Mouse (Mus musculus): ENCODE data around the gene Bak1. TPM values are rescaled to one million over a fixed set of nuclear protein-coding genes. Genes with fewer than 3 reads are reported as not detected.

The Bak1 gene
- polyA plus RNA-seq, 1 experiment from 2014 or later = 3.5 TPM

DNA sequence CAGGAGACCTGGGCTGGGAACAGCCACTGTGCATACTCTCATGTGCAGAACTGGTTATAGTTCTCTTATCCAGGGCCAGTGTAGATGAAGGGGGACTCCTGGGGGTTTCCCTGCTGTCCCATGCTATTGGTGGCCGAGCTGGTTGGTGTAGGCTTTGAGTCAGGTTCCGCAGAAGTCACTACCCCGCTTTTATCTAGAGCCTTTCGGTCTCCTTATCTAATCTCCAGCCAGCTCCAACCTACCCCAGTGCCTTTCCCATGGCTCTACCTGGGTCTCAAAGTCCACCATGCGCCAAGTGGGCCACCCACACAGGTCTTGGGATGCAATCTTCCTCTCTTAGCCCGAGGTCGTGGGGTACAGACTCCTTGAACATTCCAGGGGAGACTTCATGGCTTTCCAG lies 37.3 kb upstream of the Bak1 start:
- 90% methylated on average over 7 of the region's 7 CpGs for WGBS

DNA sequence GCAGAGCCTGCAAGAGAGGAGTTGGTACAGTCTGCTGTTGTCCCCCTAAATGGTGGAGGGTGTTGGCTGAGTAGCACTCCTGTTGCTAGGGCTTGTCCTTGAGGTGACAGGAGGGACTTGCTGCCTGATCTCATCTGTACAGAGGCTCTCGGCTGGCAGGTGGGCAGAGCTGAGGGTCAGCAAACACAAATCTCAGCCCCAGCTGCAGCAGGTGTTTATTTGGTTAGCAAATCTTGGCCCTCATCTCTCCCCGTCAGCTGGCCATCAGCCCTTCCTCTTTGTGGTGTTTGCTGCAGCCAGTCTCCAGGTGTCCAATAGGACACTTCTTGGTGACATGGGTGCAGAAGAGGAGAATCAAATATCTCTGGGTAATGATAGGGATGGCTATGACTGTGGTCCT lies 35.4 kb upstream of the Bak1 start:
- Histone ChIP-seq H3K36me3 (no peaks in the 10 kb centered on the region), H3K4me1 (peaks cover 12% of the 10 kb centered on the region), H3K27me3 (peaks cover 9% of the 10 kb centered on the region), H3K27ac (no peak overlapping the region), H3K4me3 (no peak overlapping the region), H3K9ac (no peak overlapping the region), H3K4me2 (replicated peaks) (no peak overlapping the region), H3K9me3 (replicated peaks) (no peaks in the 10 kb centered on the region)
- 56% methylated on average over 2 of the region's 2 CpGs for WGBS
- ATAC-seq (ENCODE audit: low FRiP score) = no peak

More for the DNA sequence above, 37.3 kb upstream of the Bak1 start:
- Histone ChIP-seq H3K36me3 (no peaks in the 10 kb centered on the region), H3K27me3 (no peaks in the 10 kb centered on the region), H3K9me3 (replicated peaks) (no peaks in the 10 kb centered on the region), H3K4me2 (replicated peaks) (no peak overlapping the region), H3K27ac (no peak overlapping the region), H3K4me1 (peaks cover 22% of the 10 kb centered on the region), H3K4me3 (no peak overlapping the region), H3K9ac (no peak overlapping the region)
- ATAC-seq (ENCODE audit: low FRiP score) = no peak

DNA sequence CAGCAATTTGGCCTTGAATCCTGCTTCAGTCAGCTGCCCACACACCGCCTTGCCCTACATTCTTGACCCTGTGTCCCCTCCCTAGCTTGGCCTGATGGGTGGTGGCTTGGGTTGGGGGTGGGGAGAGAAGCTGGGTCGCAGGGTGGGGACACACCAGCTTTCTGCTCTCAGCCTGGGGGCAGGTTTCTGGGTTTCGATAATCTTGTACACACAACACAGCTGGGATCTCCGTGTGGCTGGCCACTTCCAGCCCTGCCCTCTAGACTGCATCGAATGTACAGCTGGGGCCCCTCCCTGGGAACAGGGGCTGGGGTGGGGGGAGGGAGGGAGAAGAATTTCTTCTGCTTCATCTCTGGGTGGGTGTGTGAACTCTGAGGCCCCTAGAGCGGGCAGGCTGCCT lies 34.9 kb upstream of the Bak1 start:
- no peak for ATAC-seq (ENCODE audit: low FRiP score)
- Histone ChIP-seq H3K9me3 (replicated peaks) (no peaks in the 10 kb centered on the region), H3K4me2 (replicated peaks) (no peak overlapping the region), H3K9ac (no peak overlapping the region; the same call in 1 of the 2 replicates), H3K27ac (no peak overlapping the region), H3K27me3 (peaks cover 14% of the 10 kb centered on the region), H3K36me3 (no peaks in the 10 kb centered on the region), H3K4me3 (no peak overlapping the region), H3K4me1 (peaks cover 10% of the 10 kb centered on the region)
- 53% methylated on average over 6 of the region's 6 CpGs for WGBS

DNA sequence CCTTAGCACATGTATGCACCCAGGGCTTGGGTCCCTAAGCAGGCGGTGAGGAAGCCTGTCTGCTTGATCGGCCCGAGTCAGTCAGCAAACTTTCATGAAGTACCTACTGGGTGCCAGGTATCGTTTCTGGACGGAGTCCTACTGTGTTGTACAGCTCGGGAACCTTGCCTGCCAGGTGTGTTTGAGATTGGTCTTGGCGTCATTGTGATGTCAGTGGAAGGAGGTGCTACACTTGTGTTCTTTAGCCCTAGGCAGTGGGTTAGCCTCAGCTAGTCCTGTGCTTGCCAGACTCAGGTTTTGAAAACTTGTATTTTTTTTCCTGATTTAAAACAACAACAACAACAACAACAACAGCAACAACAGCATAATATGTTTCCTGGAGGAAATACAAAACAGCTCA lies 33.9 kb upstream of the Bak1 start:
- H3K4me1 ChIP-seq = peaks cover 12% of the 10 kb centered on the region
- no peak overlapping the region for H3K27ac ChIP-seq
- H3K36me3 ChIP-seq = no peaks in the 10 kb centered on the region
- peaks cover 24% of the 10 kb centered on the region for H3K27me3 ChIP-seq
- H3K4me3 ChIP-seq = no peak overlapping the region
- no peak overlapping the region for H3K9ac ChIP-seq
- H3K4me2 ChIP-seq (replicated peaks) = no peak overlapping the region
- WGBS = 86% methylated on average over 7 of the region's 7 CpGs
- ATAC-seq (ENCODE audit: low FRiP score) = no peak
- H3K9me3 ChIP-seq (replicated peaks) = no peaks in the 10 kb centered on the region

DNA sequence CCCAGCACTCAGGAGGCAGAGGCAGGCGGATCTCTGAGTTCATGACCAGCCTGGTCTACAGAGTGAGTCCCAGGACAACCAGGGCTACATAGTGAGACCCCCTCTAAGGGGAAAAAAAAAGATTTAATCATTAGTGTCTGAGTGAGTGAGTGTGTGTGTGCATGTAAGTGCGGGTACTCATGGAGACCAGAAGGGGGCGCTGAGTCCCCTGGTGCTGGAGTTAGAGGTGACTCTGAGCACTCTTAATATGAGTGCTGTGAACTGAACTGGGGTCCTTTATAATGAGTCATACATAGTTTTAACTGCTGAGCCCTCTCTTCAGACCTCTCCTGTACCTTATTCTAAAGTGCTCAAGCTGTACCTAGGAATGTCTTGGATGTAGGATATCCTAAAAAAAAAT lies 32.9 kb upstream of the Bak1 start:
- peaks cover 34% of the 10 kb centered on the region for H3K27me3 ChIP-seq
- H3K9me3 ChIP-seq (replicated peaks) = no peaks in the 10 kb centered on the region
- no peak for ATAC-seq (ENCODE audit: low FRiP score)
- H3K9ac ChIP-seq = no peak overlapping the region
- no peaks in the 10 kb centered on the region for H3K36me3 ChIP-seq
- 95% methylated on average over 3 of the region's 3 CpGs for WGBS
- no peak overlapping the region for H3K27ac ChIP-seq
- no peak overlapping the region for H3K4me3 ChIP-seq
- no peak overlapping the region for H3K4me2 ChIP-seq (replicated peaks)
- peaks cover 21% of the 10 kb centered on the region for H3K4me1 ChIP-seq

DNA sequence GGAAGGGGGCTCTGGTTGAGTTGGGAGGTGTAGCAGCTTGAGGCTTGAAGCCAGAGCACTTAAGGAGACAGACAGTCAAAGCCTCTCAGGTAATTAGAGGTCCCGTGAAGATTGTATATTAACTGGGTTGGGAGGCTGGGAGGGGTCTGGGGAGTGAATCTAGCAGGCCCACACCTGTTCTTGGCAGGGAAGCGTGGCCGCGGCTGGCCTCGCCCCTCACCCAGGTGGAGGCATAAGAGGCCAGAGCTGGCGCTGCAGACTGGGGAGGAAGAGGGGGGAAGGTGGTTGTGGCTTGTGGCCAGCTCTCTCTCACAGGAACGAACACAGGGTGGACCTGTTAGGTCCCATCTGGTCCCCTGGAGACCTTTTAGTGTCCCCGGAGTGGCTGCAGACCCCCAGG lies 31.9 kb upstream of the Bak1 start:
- Histone ChIP-seq H3K27ac (no peak overlapping the region), H3K4me3 (no peak overlapping the region), H3K9me3 (replicated peaks) (no peaks in the 10 kb centered on the region), H3K4me1 (peaks cover 23% of the 10 kb centered on the region), H3K9ac (no peak overlapping the region), H3K27me3 (peaks cover 44% of the 10 kb centered on the region), H3K4me2 (replicated peaks) (no peak overlapping the region), H3K36me3 (no peaks in the 10 kb centered on the region)
- ATAC-seq (ENCODE audit: low FRiP score) = no peak
- 78% methylated on average over 8 of the region's 8 CpGs for WGBS

DNA sequence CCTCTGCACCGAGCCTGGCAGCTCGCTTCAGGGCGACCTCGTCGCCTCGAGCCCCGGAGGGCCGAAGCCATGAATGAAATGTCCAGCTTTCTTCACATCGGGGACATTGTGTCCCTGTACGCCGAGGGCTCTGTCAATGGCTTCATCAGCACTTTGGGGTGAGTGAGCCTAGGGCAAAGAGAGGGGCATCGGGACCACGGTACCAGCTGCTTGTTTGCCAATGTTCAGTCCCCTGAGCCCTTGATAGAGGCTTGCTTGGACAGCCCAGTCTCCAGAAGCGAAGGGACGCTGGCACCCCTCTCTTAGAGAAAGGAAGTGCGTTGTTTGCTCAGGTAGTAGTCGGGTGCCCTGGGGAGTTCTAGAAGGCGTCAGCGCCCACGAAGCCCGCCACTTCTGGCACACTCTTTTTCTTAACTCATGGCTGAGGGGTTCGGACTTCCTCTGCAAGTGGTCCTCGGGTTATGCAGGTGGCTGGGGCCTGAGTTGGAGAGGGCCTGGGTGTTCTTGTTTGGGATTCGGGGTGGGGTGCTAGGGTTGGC lies 28.8 kb upstream of the Bak1 start:
- peak overlapping the region; percentile 62 for H3K4me2 ChIP-seq (replicated peaks)
- 1% methylated on average over 24 of the region's 24 CpGs for WGBS
- H3K9ac ChIP-seq = peak overlapping the region; percentile 59
- no peaks in the 10 kb centered on the region for H3K9me3 ChIP-seq (replicated peaks)
- H3K27me3 ChIP-seq = peaks cover 54% of the 10 kb centered on the region
- H3K4me3 ChIP-seq = peak overlapping the region; percentile 48
- no peaks in the 10 kb centered on the region for H3K36me3 ChIP-seq
- no peak for ATAC-seq (ENCODE audit: low FRiP score)
- H3K4me1 ChIP-seq = peaks cover 17% of the 10 kb centered on the region
- H3K27ac ChIP-seq = no peak overlapping the region

DNA sequence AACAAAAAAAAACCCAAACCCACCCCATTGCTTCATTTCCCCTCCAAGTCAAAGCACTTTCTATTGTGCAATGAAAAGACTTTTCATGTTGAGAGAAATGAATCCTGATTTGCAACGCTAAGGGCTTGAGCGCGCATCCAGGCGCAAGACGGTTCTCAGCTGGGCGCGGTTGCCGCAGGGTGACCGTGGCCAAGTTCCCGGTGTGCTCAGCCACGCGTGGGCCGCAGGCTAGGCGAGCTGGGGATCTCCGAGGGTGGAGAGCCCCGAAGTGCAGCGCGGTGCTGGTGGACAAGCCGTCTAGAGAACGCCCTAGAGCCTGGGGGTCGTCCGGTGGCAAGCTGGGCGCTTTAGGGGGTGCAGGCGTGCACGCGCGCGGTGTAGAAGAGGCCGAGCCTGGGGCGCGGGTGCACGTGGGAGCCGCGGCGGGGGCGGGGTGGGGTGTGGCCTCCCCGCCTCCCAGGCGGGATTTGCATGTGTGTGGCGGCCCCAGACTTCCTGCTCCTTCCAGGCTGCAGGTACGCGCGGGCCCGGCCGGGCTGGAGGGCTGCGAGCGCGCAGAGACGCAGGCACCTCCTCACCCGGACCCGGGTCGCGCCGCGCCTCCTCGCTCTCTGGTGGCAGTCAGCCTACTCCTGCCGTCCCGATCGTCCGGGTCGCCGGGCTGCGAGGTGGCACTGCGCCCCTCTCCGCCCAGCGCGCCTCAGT lies 28.2 kb upstream of the Bak1 start, which contains the start of gene Itpr3:
Itpr3 (plus strand) TSS at position 493 of the 705 bp plus-strand sequence.
- WGBS = under 1% methylated on average over 62 of the region's 66 CpGs
- H3K27me3 ChIP-seq = peaks cover 54% of the 10 kb centered on the region
- no peaks in the 10 kb centered on the region for H3K9me3 ChIP-seq (replicated peaks)
- ATAC-seq (ENCODE audit: low FRiP score) = no peak
- peak within 1 kb of the TSS; percentile 48 for H3K4me3 ChIP-seq
- peak within 1 kb of the TSS; percentile 62 for H3K4me2 ChIP-seq (replicated peaks)
- H3K4me1 ChIP-seq = peaks cover 17% of the 10 kb centered on the region
- no peaks in the 10 kb centered on the region for H3K36me3 ChIP-seq
- peak within 1 kb of the TSS; percentile 17; the same call in 1 of the 2 replicates for H3K27ac ChIP-seq
- H3K9ac ChIP-seq = peak within 1 kb of the TSS; percentile 59

DNA sequence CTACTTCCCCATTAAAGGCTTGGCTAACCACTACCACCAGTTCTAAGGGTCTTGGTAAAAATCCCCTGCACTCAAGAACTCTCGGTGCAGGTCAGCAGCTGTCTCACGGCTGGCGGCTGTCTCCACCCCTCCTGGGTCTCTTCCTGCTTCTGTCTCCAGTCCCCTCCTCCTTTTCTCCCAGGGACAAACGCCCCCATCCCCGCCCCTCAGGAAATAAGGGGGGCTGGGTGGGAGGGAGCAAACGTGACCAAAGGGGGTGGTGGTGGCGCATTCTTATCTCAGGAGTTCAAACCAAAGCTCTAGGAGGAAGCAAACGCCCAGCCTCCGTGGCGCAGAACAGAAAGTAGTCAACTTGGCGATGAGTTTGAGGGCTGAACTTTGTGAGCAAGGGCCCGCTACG lies 27.4 kb upstream of the Bak1 start:
- H3K4me3 ChIP-seq = peak overlapping the region; percentile 48; the same call in 1 of the 2 replicates
- H3K36me3 ChIP-seq = no peaks in the 10 kb centered on the region
- 1% methylated on average over 13 of the region's 13 CpGs for WGBS
- no peak overlapping the region for H3K9ac ChIP-seq
- H3K27me3 ChIP-seq = peaks cover 54% of the 10 kb centered on the region
- no peak for ATAC-seq (ENCODE audit: low FRiP score)
- H3K4me2 ChIP-seq (replicated peaks) = peak overlapping the region; percentile 62
- no peak overlapping the region for H3K27ac ChIP-seq
- H3K9me3 ChIP-seq (replicated peaks) = no peaks in the 10 kb centered on the region
- H3K4me1 ChIP-seq = peaks cover 17% of the 10 kb centered on the region

DNA sequence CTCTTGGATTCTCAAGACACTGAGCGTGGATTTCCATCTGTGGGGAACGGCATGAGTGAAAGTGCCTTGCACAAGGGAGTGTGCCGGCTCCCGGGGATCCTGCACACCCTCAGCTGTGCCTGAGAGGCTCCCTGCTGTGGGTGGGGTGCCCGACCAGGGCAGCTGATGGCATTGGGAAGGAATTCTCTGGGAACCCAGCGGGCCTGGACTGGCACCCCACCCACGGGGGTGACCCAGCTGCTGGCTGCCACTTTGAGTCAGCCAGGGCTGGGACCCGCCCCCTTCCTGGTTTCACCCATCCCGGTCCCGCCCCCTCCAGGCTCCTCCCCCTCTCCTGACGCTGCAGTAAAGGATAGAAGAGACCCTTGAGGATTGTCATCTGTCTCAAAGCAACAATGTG lies 22.7 kb upstream of the Bak1 start:
- WGBS = 44% methylated on average over 10 of the region's 11 CpGs
- Histone ChIP-seq H3K9ac (no peak overlapping the region), H3K27ac (no peak overlapping the region), H3K36me3 (no peaks in the 10 kb centered on the region), H3K27me3 (peaks cover 21% of the 10 kb centered on the region), H3K4me1 (peaks cover 5% of the 10 kb centered on the region; the same call in 1 of the 2 replicates), H3K4me2 (replicated peaks) (no peak overlapping the region), H3K9me3 (replicated peaks) (no peaks in the 10 kb centered on the region), H3K4me3 (no peak overlapping the region)
- ATAC-seq (ENCODE audit: low FRiP score) = no peak

DNA sequence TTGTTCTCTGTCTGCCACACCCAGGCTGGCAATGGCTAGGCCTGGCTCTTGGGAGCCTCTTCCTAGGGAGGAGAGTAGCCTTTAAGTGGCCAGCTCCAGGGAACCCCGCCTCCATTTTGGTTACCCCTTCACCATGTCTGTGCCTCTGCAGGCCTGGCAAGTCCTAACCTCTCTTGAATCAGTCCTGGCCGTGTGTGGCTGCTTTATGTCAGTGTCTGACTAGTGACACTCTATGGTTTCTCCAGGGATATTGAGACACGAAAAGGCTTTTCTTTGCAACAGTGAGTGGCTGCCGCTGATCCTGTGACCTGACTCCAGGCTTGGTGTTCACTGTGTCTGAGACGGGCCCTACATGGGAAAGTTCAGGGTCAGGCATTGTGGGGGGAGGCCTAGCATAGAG lies 22.0 kb upstream of the Bak1 start:
- H3K36me3 ChIP-seq = no peaks in the 10 kb centered on the region
- no peak overlapping the region for H3K9ac ChIP-seq
- no peak overlapping the region for H3K27ac ChIP-seq
- H3K4me2 ChIP-seq (replicated peaks) = no peak overlapping the region
- H3K9me3 ChIP-seq (replicated peaks) = no peaks in the 10 kb centered on the region
- H3K4me1 ChIP-seq = peaks cover under 1% of the 10 kb centered on the region; the same call in 1 of the 2 replicates
- H3K4me3 ChIP-seq = no peak overlapping the region
- peaks cover 14% of the 10 kb centered on the region for H3K27me3 ChIP-seq
- no peak for ATAC-seq (ENCODE audit: low FRiP score)
- 60% methylated on average over 5 of the region's 5 CpGs for WGBS

DNA sequence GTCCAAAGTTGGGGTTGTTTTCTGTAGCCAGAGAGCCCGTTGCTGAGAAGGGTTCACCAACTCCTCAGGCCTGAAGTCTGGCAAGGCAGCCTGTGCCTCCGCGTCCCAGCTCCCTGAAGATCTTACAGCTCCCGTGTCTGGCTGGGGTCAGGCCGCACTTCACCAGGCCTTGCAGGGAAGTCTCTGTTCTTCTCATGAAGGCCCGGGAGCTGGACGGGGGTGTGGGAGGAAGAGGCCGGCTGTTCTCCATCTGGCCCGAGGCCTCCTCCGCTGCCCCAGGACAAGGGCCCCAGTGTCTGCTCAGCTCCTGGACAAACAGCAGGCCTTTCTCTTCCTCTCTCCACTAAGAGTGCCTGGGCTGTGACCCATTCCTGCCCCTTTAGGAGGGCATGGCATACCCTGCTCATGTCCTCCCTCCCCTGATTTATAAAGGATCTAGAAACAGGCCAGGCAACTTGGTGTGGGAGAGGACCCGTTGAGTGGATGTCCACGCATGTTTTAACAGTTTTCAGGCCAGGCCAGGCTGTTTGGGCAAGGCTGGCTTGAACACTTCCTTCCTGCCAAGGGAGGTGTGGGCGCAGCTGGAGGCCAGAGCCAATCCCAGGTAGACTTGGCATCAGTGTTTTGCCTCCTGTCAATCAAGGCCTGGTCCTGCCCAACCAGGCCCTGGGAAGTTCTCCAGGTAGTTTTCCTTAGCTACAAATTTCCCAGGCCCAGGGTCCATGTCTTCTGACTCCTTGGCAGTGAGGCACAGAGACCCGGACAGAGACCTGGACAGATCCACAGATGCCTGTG lies 19.8 kb upstream of the Bak1 start:
- Histone ChIP-seq H3K36me3 (no peaks in the 10 kb centered on the region), H3K4me2 (replicated peaks) (no peak overlapping the region), H3K4me1 (no peaks in the 10 kb centered on the region), H3K27ac (peak overlapping the region; percentile 1; the same call in 1 of the 2 replicates), H3K27me3 (peaks cover 6% of the 10 kb centered on the region; the same call in 1 of the 2 replicates), H3K9me3 (replicated peaks) (no peaks in the 10 kb centered on the region), H3K4me3 (no peak overlapping the region), H3K9ac (no peak overlapping the region)
- ATAC-seq (ENCODE audit: low FRiP score) = no peak
- 65% methylated on average over 14 of the region's 14 CpGs for WGBS

All from hindbrain, embryonic 12.5 days (tissue).